Mouse (Mus musculus) urinary bladder, postnatal 14 days (tissue): ENCODE measurements at regions not wholly inside any gene's neighbourhood (a gene's known extent, or its start where the extent isn't known, plus 50 kb on each side); places are given as distances from the start of the nearest gene placed in this dataset.

ENCODE experiments used
- DNase-seq: peaks from one replicate; pipeline ENCODE4 v3.0.0; 2021; ENCODE audit warnings: low spot score

DNA sequence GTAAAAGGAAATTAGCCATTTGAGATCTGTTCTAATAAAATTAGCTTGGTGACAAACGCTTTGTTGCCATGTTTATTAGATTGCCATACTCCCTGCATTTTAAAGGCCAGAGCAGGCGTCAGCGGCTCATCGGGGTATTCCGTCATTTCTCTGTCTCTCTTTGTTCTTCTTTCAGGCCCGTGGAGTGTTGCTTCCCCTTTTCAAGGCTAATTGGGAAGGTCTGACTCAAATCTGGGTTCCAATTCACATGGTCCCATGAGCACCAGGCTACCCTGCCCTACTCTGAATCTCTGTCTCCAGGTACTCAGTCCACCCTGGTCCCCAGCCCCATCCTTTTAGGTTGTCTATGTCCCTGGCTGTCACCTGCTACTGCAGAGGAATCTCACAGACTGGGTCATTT, 138.2 kb upstream of the 4931429L15Rik start:
- no peak for DNase-seq

- no peak for DNase-seq
Measured at GRCm38 (mm10) chr9:46454807-46455610, 135.2 kb upstream of the 4931429L15Rik start.

DNA sequence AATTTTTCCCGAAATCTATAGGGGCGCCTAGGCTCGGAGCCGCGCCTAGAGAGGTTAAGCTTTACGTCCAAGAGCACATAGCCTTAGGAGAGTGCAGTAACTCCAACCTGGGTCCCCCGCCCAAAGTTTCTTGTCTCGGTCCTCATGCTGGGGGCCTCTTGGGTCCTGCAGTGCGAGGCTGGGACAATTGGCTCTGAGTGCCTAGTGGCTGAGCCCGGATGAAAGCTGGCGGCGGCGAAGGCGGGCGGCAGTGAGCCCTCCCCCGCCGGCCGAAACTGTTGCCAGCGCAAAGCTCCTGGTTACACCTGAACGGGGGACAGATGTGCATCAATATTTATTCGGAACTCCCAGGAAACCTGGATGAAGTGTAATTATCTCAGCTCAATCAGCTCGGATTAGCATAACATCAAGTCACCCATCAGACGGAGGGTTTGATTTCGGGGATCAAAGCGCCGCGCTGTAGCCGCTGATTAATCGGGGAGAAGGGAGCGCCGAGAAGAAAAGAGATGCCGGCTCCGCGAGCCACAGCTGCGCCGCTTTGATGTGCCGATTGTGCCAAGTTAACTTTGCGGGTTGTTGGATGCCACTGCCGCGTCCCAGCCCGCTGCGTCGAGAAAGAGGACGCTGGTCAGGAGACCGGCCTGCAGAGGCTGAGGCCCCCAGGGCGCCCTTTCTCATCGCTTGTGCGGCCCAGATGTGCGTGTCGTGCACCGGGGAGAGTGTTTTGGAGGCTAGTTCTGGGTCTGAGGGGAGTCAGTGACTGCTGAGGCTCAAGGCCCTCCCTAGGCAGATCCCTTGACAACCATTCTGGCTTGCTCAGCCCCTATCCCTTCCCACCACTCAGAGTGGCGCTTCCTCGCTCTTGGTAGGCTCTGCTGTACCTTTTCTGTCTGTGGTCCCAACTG, 123.7 kb upstream of the 4931429L15Rik start:
- peak; percentile 5 for DNase-seq

DNA sequence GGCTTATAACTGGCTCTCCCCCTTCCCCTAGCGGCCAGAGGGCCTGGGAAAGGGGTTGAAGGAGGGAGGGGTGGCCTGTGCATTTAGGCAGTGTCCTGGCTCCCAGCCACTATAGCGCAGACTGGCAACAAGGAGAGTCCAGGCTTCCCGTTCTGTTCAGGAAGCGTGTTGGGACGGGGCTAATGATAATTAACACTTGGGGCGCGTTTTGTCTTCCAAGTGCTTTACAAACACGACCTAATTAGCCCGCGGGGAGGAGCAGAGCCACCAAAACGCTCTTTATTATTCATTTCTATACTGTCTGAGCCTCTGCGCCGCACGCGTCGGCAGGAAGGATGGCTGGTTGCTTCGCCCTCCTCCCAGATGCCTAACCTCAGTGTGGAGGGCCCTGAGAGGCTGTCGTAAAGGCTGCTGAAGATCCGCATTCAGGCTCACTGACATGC, 123.0 kb upstream of the 4931429L15Rik start:
- no peak for DNase-seq

DNA sequence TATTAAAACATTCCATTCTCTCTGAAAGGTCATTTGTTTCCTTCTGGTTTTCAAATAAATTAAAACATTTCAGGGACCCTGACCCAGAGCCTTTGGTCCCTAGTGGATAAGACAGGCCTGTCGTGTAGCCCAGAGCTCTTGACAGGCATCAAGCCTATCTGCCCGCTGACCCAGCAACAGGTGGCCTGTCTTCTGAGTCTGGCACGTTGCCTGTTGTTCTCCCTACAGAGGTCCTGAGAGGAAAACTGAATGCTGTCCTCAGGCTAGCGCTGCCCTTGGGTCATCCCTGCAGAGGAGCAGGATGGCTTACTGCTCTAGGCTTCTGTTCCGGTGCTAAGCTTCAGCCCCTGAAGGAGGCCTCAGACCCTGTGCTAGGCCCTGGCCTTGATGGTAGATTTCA, 120.4 kb upstream of the 4931429L15Rik start:
- DNase-seq, result no peak

GRCm38 (mm10) chr9:46434700-46435099, 114.9 kb upstream of the 4931429L15Rik start:
- no peak for DNase-seq

GRCm38 (mm10) chr9:46433716-46434115, 113.9 kb upstream of the 4931429L15Rik start:
- no peak for DNase-seq

DNA sequence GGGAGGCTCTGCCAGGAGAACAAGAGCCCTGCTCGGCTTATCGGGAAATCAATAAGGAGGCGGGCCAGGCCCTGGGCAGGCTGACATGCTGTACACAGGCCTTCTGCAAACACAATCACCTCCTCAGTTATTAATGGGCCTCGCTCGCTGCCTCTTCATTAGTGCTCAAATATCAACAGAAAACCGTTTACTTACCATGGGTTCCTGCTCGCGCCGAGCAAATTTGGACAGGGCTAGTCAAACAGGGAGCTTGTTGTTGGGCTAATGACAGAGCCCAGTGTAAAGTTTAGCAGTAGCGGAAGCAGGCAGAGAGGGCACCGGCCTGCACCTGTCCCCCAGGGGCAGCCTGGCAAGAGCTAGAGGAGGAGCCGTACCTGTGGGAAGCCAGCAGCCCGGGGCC, 111.3 kb upstream of the 4931429L15Rik start:
- no peak for DNase-seq

GRCm38 (mm10) chr9:46423184-46423967, 103.6 kb upstream of the 4931429L15Rik start:
- DNase-seq, result no peak

GRCm38 (mm10) chr9:46421688-46422274, 102.0 kb upstream of the 4931429L15Rik start:
- DNase-seq, result no peak

- no peak for DNase-seq
Measured at GRCm38 (mm10) chr9:46411686-46412085, 91.9 kb upstream of the 4931429L15Rik start.

DNA sequence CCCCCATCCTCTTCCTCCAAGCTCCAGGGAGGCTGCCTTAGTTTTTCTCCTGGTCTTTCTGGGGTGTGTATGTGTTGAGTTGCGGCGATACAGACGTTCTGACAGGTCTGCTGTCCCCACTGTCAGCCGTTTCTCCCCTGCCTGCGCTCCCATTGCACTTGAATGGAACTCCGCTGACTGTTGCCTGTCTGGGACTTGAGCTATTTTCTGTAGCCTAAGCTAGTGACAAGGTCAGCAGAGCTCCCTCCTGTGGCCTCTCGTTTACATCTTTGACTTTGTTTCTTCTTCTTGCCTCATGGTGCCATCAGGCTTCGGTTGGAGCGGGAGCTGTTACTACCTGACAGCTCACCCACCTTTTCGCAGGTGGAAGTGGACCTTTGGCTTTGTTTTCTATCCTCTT, 89.0 kb upstream of the 4931429L15Rik start:
- no peak for DNase-seq

- DNase-seq, result no peak
Measured at GRCm38 (mm10) chr9:46406606-46407005, 86.8 kb upstream of the 4931429L15Rik start.

GRCm38 (mm10) chr9:46396591-46396990, 76.8 kb upstream of the 4931429L15Rik start:
- DNase-seq, result no peak

GRCm38 (mm10) chr9:46395156-46395765, 75.5 kb upstream of the 4931429L15Rik start:
- no peak for DNase-seq

- no peak for DNase-seq
Measured at GRCm38 (mm10) chr9:46394239-46394638, 74.5 kb upstream of the 4931429L15Rik start.

DNA sequence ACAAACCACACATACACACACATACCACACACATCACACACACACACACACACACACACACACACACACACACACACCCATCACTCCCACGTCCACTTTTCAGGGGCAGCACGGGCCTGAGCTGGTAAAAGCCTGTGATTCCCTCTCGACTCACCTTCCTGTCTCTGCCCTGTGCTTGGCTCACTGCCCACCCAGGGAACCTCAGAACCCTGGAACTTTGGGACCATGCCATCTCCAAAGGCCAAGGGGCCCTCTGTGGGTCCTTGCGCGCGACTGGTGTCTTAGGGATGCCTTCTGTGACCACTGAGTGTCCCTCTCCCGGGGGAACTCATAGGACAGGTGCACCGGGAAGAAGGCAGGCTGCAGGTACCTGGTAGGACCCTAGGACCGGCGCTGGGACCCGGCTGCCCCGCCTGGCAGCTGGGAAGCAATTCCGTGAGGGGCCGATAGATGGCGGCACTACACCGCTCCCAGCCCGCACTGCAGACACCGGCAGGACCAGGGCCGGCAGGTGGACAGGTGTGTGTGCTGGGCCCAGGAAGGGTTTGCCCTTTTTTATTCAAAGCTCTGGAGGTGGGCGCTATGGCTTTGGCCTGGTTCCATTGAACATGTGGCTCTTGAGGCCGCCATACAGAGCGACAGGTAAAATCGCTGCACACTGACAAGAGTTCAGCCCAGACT, 73.0 kb upstream of the 4931429L15Rik start:
- DNase-seq, result peak; percentile 50

DNA sequence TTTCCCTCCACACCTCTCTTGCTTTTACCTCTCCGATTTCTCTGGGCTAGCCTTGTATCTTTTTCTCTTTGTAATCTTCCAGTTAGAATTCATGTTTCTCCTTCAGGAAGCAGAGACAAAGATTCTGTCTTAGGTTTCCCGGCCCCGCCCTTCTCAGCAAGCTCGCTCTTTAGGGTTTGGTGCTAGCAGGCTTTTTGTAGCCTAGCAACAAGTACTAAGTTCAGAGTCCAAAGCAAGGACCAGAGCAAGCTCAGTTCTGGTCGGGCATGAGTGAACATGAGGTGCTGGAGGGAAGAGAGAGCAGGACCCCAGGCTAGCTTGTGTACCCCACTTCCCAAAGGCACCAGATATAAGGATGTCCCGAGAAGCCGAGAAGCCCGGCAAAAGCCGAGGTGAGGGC, 70.0 kb upstream of the 4931429L15Rik start:
- no peak for DNase-seq

DNA sequence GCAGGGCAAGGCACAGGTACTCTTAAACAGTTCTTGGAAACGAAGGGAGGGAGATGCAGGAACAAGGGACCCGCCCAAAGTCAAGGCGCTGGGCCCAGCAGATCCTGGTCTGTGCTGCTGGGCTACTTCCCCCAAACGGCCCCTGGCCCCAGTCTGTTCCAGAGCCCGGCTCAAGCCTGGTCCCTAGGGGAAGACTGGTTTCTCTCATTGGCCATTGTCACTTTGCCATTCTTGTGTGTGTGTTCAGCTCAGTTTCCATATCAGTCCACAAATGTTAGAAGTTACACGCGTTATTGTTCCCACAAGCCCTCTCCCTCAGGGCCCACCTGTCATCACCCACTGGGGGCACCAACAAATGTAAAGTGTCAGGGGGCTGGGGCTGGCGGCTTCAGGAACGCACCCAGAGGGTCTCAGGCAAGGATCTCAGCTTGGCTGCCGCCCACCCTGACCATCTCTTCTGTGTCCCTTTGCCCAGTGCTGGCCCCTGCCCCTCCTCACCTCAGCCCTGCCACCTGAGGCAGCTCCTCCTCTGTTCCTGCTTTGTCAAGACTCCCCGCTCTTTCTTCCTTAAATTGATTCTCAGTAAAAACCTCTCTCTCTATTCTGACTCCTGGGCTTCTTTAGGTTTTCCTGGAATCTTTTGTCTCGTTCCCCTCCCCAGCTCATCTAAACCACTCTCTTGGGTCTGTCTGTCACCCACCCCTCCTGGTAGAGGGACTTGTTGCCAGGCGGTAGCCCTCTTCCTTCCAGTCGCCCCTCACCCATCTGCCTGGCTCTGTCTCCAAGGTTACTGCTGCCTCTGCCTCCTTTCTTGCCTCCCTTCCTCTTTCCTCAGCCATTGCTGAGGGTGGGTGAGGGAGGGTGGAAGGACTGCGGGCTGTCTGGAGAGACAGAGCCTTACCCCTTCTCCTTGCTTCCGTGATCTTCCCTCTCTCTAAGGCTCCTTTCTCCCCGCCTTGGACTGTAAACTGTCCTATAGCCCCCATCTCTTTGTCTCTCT, 69.2 kb upstream of the 4931429L15Rik start:
- DNase-seq, result no peak
